Mouse (Mus musculus): Measurements from ENCODE around the gene Cfap299. TPM values are rescaled to one million over a fixed set of nuclear protein-coding genes. Genes with fewer than 3 reads are reported as not detected.

Cfap299 gene
- polyA plus RNA-seq, 1 experiment from 2014 or later = 0.70 TPM

GRCm38 (mm10) chr5:98692070-98692469 is 363.0 kb downstream of the Cfap299 start:
- Histone ChIP-seq H3K4me1 (replicated peaks; ENCODE audit: control insufficient read depth, insufficient read depth, low read length) (no peaks in the 10 kb centered on the region), H3K27me3 (replicated peaks; ENCODE audit: control insufficient read depth, insufficient read depth, low read length) (no peaks in the 10 kb centered on the region), H3K4me3 (ENCODE audit: low read depth, low read length) (no peak overlapping the region), H3K36me3 (ENCODE audit: control insufficient read depth, insufficient read depth, low read length) (no peaks in the 10 kb centered on the region), H3K27ac (ENCODE audit: low read depth, low read length) (no peak overlapping the region), H3K9ac (ENCODE audit: low read depth, low read length) (no peak overlapping the region), H3K4me2 (no peak overlapping the region), H3K9me3 (ENCODE audit: control insufficient read depth, low read length) (no peaks in the 10 kb centered on the region; the same call in 1 of the 2 replicates)
- WGBS = 59% methylated on average over 5 of the region's 5 CpGs
- ATAC-seq (replicated peaks; ENCODE audit: low FRiP score) (no peak), DNase-seq (ENCODE audit: low spot score) (no peak)

- no peaks in the 10 kb centered on the region for H3K36me3 ChIP-seq (ENCODE audit: control insufficient read depth, insufficient read depth, low read length)
- H3K4me1 ChIP-seq (replicated peaks; ENCODE audit: control insufficient read depth, insufficient read depth, low read length) = no peaks in the 10 kb centered on the region
- no peak overlapping the region for H3K4me2 ChIP-seq
- WGBS = 76% methylated on average over 8 of the region's 8 CpGs
- H3K4me3 ChIP-seq (ENCODE audit: low read depth, low read length) = no peak overlapping the region
- H3K9ac ChIP-seq (ENCODE audit: low read depth, low read length) = no peak overlapping the region
- DNase-seq (ENCODE audit: low spot score) (no peak), ATAC-seq (replicated peaks; ENCODE audit: low FRiP score) (no peak)
- no peak overlapping the region for H3K27ac ChIP-seq (ENCODE audit: low read depth, low read length)
- H3K27me3 ChIP-seq (replicated peaks; ENCODE audit: control insufficient read depth, insufficient read depth, low read length) = no peaks in the 10 kb centered on the region
- H3K9me3 ChIP-seq (ENCODE audit: control insufficient read depth, low read length) = no peaks in the 10 kb centered on the region
Measured at GRCm38 (mm10) chr5:98696336-98696735, 367.2 kb downstream of the Cfap299 start.

GRCm38 (mm10) chr5:98703963-98704362 is 374.9 kb downstream of the Cfap299 start:
- no peak for ATAC-seq (replicated peaks; ENCODE audit: low FRiP score)
- WGBS = 64% methylated on average over 5 of the region's 5 CpGs
- H3K36me3 ChIP-seq (ENCODE audit: control insufficient read depth, insufficient read depth, low read length) = no peaks in the 10 kb centered on the region

DNA sequence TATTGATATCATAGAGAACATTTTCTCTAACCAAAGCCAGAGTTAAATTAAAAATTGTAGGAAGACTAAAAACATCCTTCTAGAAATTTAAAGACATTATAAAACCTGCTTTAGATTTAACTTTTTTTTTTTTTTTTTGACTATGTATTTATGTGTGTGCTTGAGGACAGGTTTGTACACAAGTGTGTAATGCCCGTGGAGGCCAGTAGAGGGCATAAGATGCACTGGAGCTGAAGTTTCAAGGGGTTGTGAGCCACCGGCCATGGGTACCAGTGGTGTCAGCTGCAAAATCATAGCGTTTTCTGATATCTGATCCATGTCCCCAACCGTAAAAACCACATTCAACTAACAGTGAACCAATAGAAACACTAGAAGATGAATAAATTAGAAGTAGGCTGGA is 377.5 kb downstream of the Cfap299 start:
- Histone ChIP-seq H3K27ac (ENCODE audit: low read depth, low read length) (no peak overlapping the region), H3K27me3 (replicated peaks; ENCODE audit: control insufficient read depth, insufficient read depth, low read length) (no peaks in the 10 kb centered on the region), H3K4me2 (no peak overlapping the region), H3K4me3 (ENCODE audit: low read depth, low read length) (no peak overlapping the region), H3K9ac (ENCODE audit: low read depth, low read length) (no peak overlapping the region), H3K4me1 (replicated peaks; ENCODE audit: control insufficient read depth, insufficient read depth, low read length) (no peaks in the 10 kb centered on the region), H3K36me3 (ENCODE audit: control insufficient read depth, insufficient read depth, low read length) (no peaks in the 10 kb centered on the region), H3K9me3 (ENCODE audit: control insufficient read depth, low read length) (no peaks in the 10 kb centered on the region; the same call in 1 of the 2 replicates)
- DNase-seq (ENCODE audit: low spot score) (no peak), ATAC-seq (replicated peaks; ENCODE audit: low FRiP score) (no peak)
- 69% methylated on average over 4 of the region's 4 CpGs for WGBS

More at GRCm38 (mm10) chr5:98703963-98704362, 374.9 kb downstream of the Cfap299 start:
- DNase-seq (ENCODE audit: low spot score) = no peak
- H3K4me1 ChIP-seq (replicated peaks; ENCODE audit: control insufficient read depth, insufficient read depth, low read length) = no peaks in the 10 kb centered on the region
- no peaks in the 10 kb centered on the region; the same call in 1 of the 2 replicates for H3K9me3 ChIP-seq (ENCODE audit: control insufficient read depth, low read length)
- H3K9ac ChIP-seq (ENCODE audit: low read depth, low read length) = no peak overlapping the region
- no peak overlapping the region for H3K4me2 ChIP-seq
- H3K4me3 ChIP-seq (ENCODE audit: low read depth, low read length) = no peak overlapping the region
- no peaks in the 10 kb centered on the region for H3K27me3 ChIP-seq (replicated peaks; ENCODE audit: control insufficient read depth, insufficient read depth, low read length)
- no peak overlapping the region for H3K27ac ChIP-seq (ENCODE audit: low read depth, low read length)

DNA sequence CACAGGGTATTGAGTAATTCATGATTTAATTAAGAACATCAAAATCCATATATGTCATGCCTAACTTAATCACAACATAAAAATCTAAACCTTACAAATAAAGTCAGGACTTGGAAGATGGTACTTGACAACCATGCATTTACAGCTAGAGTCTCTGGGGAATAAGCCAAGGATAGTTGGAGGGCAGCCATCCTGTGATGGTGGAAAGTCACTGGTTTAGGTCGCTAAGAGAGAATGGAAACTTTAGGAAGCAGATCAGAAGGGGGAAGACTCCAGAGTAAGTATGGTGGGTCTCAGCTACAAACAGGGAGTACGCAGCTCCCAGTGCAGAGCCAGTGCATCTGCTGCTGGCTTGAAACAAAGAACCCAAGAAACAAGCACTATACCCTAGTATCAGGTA is 386.3 kb downstream of the Cfap299 start:
- no peaks in the 10 kb centered on the region for H3K4me1 ChIP-seq (replicated peaks; ENCODE audit: control insufficient read depth, insufficient read depth, low read length)
- H3K9ac ChIP-seq (ENCODE audit: low read depth, low read length) = no peak overlapping the region
- WGBS = 64% methylated on average over 2 of the region's 2 CpGs
- no peak overlapping the region for H3K27ac ChIP-seq (ENCODE audit: low read depth, low read length)
- H3K36me3 ChIP-seq (ENCODE audit: control insufficient read depth, insufficient read depth, low read length) = no peaks in the 10 kb centered on the region
- H3K4me3 ChIP-seq (ENCODE audit: low read depth, low read length) = no peak overlapping the region
- no peak overlapping the region for H3K4me2 ChIP-seq
- no peaks in the 10 kb centered on the region for H3K27me3 ChIP-seq (replicated peaks; ENCODE audit: control insufficient read depth, insufficient read depth, low read length)
- no peaks in the 10 kb centered on the region for H3K9me3 ChIP-seq (ENCODE audit: control insufficient read depth, low read length)
- ATAC-seq (replicated peaks; ENCODE audit: low FRiP score) = no peak
- no peak for DNase-seq (ENCODE audit: low spot score)

GRCm38 (mm10) chr5:98732157-98733009 is 403.3 kb downstream of the Cfap299 start:
- Histone ChIP-seq H3K4me1 (replicated peaks; ENCODE audit: control insufficient read depth, insufficient read depth, low read length) (no peaks in the 10 kb centered on the region), H3K4me3 (ENCODE audit: low read depth, low read length) (no peak overlapping the region), H3K9me3 (ENCODE audit: control insufficient read depth, low read length) (no peaks in the 10 kb centered on the region), H3K27ac (ENCODE audit: low read depth, low read length) (no peak overlapping the region), H3K36me3 (ENCODE audit: control insufficient read depth, insufficient read depth, low read length) (no peaks in the 10 kb centered on the region), H3K27me3 (replicated peaks; ENCODE audit: control insufficient read depth, insufficient read depth, low read length) (no peaks in the 10 kb centered on the region), H3K4me2 (no peak overlapping the region), H3K9ac (ENCODE audit: low read depth, low read length) (no peak overlapping the region)
- WGBS = 64% methylated on average over 6 of the region's 6 CpGs
- no peak for ATAC-seq (replicated peaks; ENCODE audit: low FRiP score)
- DNase-seq (ENCODE audit: low spot score) = no peak

GRCm38 (mm10) chr5:98733010-98733399 is 403.9 kb downstream of the Cfap299 start:
- 55% methylated on average over 2 of the region's 2 CpGs for WGBS
- ATAC-seq (replicated peaks; ENCODE audit: low FRiP score) = no peak
- H3K36me3 ChIP-seq (ENCODE audit: control insufficient read depth, insufficient read depth, low read length) = no peaks in the 10 kb centered on the region
- no peak for DNase-seq (ENCODE audit: low spot score)
- no peak overlapping the region for H3K4me2 ChIP-seq
- H3K4me3 ChIP-seq (ENCODE audit: low read depth, low read length) = no peak overlapping the region
- no peaks in the 10 kb centered on the region for H3K9me3 ChIP-seq (ENCODE audit: control insufficient read depth, low read length)
- H3K4me1 ChIP-seq (replicated peaks; ENCODE audit: control insufficient read depth, insufficient read depth, low read length) = no peaks in the 10 kb centered on the region
- H3K27me3 ChIP-seq (replicated peaks; ENCODE audit: control insufficient read depth, insufficient read depth, low read length) = no peaks in the 10 kb centered on the region
- H3K27ac ChIP-seq (ENCODE audit: low read depth, low read length) = no peak overlapping the region
- H3K9ac ChIP-seq (ENCODE audit: low read depth, low read length) = no peak overlapping the region

DNA sequence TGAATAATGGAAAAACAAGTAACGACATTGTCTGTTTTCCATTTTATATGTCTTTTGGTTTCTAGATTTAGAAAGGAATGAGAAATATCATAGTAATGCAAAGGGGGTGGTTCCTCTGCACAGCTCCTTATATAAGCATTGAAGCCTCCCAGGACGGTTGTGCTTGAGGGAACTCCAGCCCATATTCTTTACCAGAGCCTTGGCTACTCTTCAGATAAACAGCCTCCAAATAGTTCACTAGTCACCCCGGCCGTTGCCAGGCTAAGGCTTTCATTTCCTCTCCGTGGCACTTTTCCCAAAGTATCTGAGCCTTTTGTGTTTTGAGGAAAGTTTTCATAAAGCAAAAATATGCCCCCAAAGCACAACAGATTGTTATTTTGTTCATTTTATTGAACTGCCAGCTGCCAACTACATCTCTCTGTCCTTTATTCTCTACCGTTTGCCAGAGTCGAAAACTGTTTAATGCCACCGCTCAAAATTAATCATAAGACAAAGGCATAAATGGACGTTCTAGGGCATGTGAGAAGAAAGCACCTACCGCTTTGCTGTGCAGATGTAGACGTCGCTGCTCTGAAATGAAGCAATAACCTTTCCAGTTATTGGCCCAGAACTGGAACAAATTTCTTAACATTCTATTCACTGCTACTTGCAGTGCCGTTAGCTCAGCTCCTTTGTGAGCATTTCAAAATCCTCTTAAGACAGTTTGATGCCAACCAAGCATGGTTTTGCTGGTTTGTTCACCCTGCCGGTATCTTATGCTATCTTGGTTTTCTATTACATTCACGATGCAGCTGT is 433.0 kb downstream of the Cfap299 start:
- DNase-seq (ENCODE audit: low spot score) (no peak), ATAC-seq (replicated peaks; ENCODE audit: low FRiP score) (no peak)
- Histone ChIP-seq H3K36me3 (ENCODE audit: control insufficient read depth, insufficient read depth, low read length) (no peaks in the 10 kb centered on the region), H3K4me1 (replicated peaks; ENCODE audit: control insufficient read depth, insufficient read depth, low read length) (no peaks in the 10 kb centered on the region), H3K9ac (ENCODE audit: low read depth, low read length) (no peak overlapping the region), H3K4me3 (ENCODE audit: low read depth, low read length) (no peak overlapping the region), H3K9me3 (ENCODE audit: control insufficient read depth, low read length) (no peaks in the 10 kb centered on the region), H3K27ac (ENCODE audit: low read depth, low read length) (no peak overlapping the region), H3K27me3 (replicated peaks; ENCODE audit: control insufficient read depth, insufficient read depth, low read length) (no peaks in the 10 kb centered on the region), H3K4me2 (no peak overlapping the region)
- 83% methylated on average over 15 of the region's 15 CpGs for WGBS
